Mouse (Mus musculus) kidney, adult 2 months (tissue): Measurements from ENCODE around the gene Rpl36-ps4.

Experiments
- CTCF ChIP-seq: fragments of 200-500 bp; conservative IDR thresholded peaks from 2 replicates; pipeline ENCODE4 v1.5.1; 2011; ENCODE audit warnings: low read depth, mild to moderate bottlenecking, control low read depth, low read length, moderate library complexity, mixed read lengths; ENCODE audit not compliant: insufficient read depth, insufficient read length
- POLR2A ChIP-seq: fragments of 200-500 bp; IDR thresholded peaks from one replicate; pipeline ENCODE4 v1.6.1; 2011; ENCODE audit warnings: low read depth, low read length, control low read depth

- TF ChIP-seq CTCF (no peak), POLR2A (no peak)
Observed at GRCm38 (mm10) chr17:87934736-87935135, 14.0 kb downstream of the Rpl36-ps4 start.
